Mouse (Mus musculus): ENCODE data around the gene Gpr161. TPM values are rescaled to one million over a fixed set of nuclear protein-coding genes. Genes with fewer than 3 reads are reported as not detected.

Gpr161 gene
- polyA plus RNA-seq, 1 experiment from 2014 or later, result 0.81 TPM

- peak overlapping the region; percentile 86 for H3K9ac ChIP-seq (ENCODE audit: low read depth, low read length)
- H3K4me3 ChIP-seq (ENCODE audit: low read length), result peak overlapping the region; percentile 72
- H3K9me3 ChIP-seq (ENCODE audit: control insufficient read depth, low read length), result no peaks in the 10 kb centered on the region
- H3K27ac ChIP-seq (ENCODE audit: low read length), result peak overlapping the region; percentile 83
- peak; percentile 92 for ATAC-seq
- H3K27me3 ChIP-seq (replicated peaks; ENCODE audit: control insufficient read depth, insufficient read depth, low read length), result no peaks in the 10 kb centered on the region
- H3K4me1 ChIP-seq (ENCODE audit: control insufficient read depth, insufficient read depth, low read length), result peaks cover 19% of the 10 kb centered on the region; the same call in 1 of the 2 replicates
- under 1% methylated on average over 46 of the region's 71 CpGs for WGBS
- H3K36me3 ChIP-seq (ENCODE audit: control insufficient read depth, insufficient read depth, low read length), result no peaks in the 10 kb centered on the region
- H3K4me2 ChIP-seq (ENCODE audit: low read depth, low read length), result peak overlapping the region; percentile 94
These were observed 14.0 kb upstream of the Gpr161 start for GRCm38 (mm10) chr1:165281351-165282221.

- Histone ChIP-seq H3K27me3 (replicated peaks; ENCODE audit: control insufficient read depth, insufficient read depth, low read length) (no peaks in the 10 kb centered on the region), H3K36me3 (ENCODE audit: control insufficient read depth, insufficient read depth, low read length) (no peaks in the 10 kb centered on the region), H3K27ac (ENCODE audit: low read length) (peak overlapping the region; percentile 83), H3K4me2 (ENCODE audit: low read depth, low read length) (peak overlapping the region; percentile 94), H3K9me3 (ENCODE audit: control insufficient read depth, low read length) (no peaks in the 10 kb centered on the region), H3K4me1 (ENCODE audit: control insufficient read depth, insufficient read depth, low read length) (peaks cover 19% of the 10 kb centered on the region; the same call in 1 of the 2 replicates), H3K4me3 (ENCODE audit: low read length) (peak overlapping the region; percentile 72), H3K9ac (ENCODE audit: low read depth, low read length) (peak overlapping the region; percentile 86)
- ATAC-seq, result peak; percentile 66
- 1% methylated on average over 35 of the region's 35 CpGs for WGBS
These were observed 13.2 kb upstream of the Gpr161 start for GRCm38 (mm10) chr1:165282222-165282966.

- WGBS, result 22% methylated on average over 7 of the region's 7 CpGs
- no peaks in the 10 kb centered on the region for H3K9me3 ChIP-seq (ENCODE audit: control insufficient read depth, low read length)
- H3K4me2 ChIP-seq (ENCODE audit: low read depth, low read length), result peak overlapping the region; percentile 94
- H3K27ac ChIP-seq (ENCODE audit: low read length), result no peak overlapping the region
- H3K4me1 ChIP-seq (ENCODE audit: control insufficient read depth, insufficient read depth, low read length), result peaks cover 19% of the 10 kb centered on the region; the same call in 1 of the 2 replicates
- H3K4me3 ChIP-seq (ENCODE audit: low read length), result peak overlapping the region; percentile 72
- H3K36me3 ChIP-seq (ENCODE audit: control insufficient read depth, insufficient read depth, low read length), result no peaks in the 10 kb centered on the region
- no peaks in the 10 kb centered on the region for H3K27me3 ChIP-seq (replicated peaks; ENCODE audit: control insufficient read depth, insufficient read depth, low read length)
- H3K9ac ChIP-seq (ENCODE audit: low read depth, low read length), result 0 out of 2 replicates have a peak overlapping the region, but pooled peaks have one; percentile 86
- no peak for ATAC-seq
These were observed 12.6 kb upstream of the Gpr161 start for GRCm38 (mm10) chr1:165282967-165283345.

- H3K27me3 ChIP-seq (replicated peaks; ENCODE audit: control insufficient read depth, insufficient read depth, low read length), result no peaks in the 10 kb centered on the region
- H3K4me3 ChIP-seq (ENCODE audit: low read length), result no peak overlapping the region
- no peaks in the 10 kb centered on the region for H3K9me3 ChIP-seq (ENCODE audit: control insufficient read depth, low read length)
- no peak overlapping the region for H3K9ac ChIP-seq (ENCODE audit: low read depth, low read length)
- no peaks in the 10 kb centered on the region for H3K36me3 ChIP-seq (ENCODE audit: control insufficient read depth, insufficient read depth, low read length)
- ATAC-seq, result no peak
- H3K4me2 ChIP-seq (ENCODE audit: low read depth, low read length), result no peak overlapping the region
- 74% methylated on average over 7 of the region's 7 CpGs for WGBS
- peaks cover 19% of the 10 kb centered on the region; the same call in 1 of the 2 replicates for H3K4me1 ChIP-seq (ENCODE audit: control insufficient read depth, insufficient read depth, low read length)
- no peak overlapping the region for H3K27ac ChIP-seq (ENCODE audit: low read length)
These were observed 11.5 kb upstream of the Gpr161 start for GRCm38 (mm10) chr1:165284096-165284495.

- ATAC-seq, result no peak
- H3K9ac ChIP-seq (ENCODE audit: low read depth, low read length), result no peak overlapping the region
- no peaks in the 10 kb centered on the region for H3K9me3 ChIP-seq (ENCODE audit: control insufficient read depth, low read length)
- no peak overlapping the region for H3K4me2 ChIP-seq (ENCODE audit: low read depth, low read length)
- H3K4me3 ChIP-seq (ENCODE audit: low read length), result no peak overlapping the region
- 94% methylated on average over 9 of the region's 9 CpGs for WGBS
- no peaks in the 10 kb centered on the region for H3K36me3 ChIP-seq (ENCODE audit: control insufficient read depth, insufficient read depth, low read length)
- peaks cover 8% of the 10 kb centered on the region; the same call in 1 of the 2 replicates for H3K4me1 ChIP-seq (ENCODE audit: control insufficient read depth, insufficient read depth, low read length)
- no peak overlapping the region for H3K27ac ChIP-seq (ENCODE audit: low read length)
- H3K27me3 ChIP-seq (replicated peaks; ENCODE audit: control insufficient read depth, insufficient read depth, low read length), result no peaks in the 10 kb centered on the region
These were observed 7.4 kb upstream of the Gpr161 start for GRCm38 (mm10) chr1:165288165-165288564.

GRCm38 (mm10) chr1:165289831-165290230, 5.8 kb upstream of the Gpr161 start:
- no peak for ATAC-seq
- 87% methylated on average over 4 of the region's 4 CpGs for WGBS
- Histone ChIP-seq H3K9ac (ENCODE audit: low read depth, low read length) (no peak overlapping the region), H3K4me3 (ENCODE audit: low read length) (no peak overlapping the region), H3K27me3 (replicated peaks; ENCODE audit: control insufficient read depth, insufficient read depth, low read length) (no peaks in the 10 kb centered on the region), H3K4me2 (ENCODE audit: low read depth, low read length) (no peak overlapping the region), H3K9me3 (ENCODE audit: control insufficient read depth, low read length) (no peaks in the 10 kb centered on the region), H3K36me3 (ENCODE audit: control insufficient read depth, insufficient read depth, low read length) (0 out of 2 replicates have a peak, but pooled peaks cover 2% of the 10 kb centered on the region), H3K4me1 (ENCODE audit: control insufficient read depth, insufficient read depth, low read length) (no peaks in the 10 kb centered on the region; the same call in 1 of the 2 replicates), H3K27ac (ENCODE audit: low read length) (no peak overlapping the region)

- Histone ChIP-seq H3K4me3 (ENCODE audit: low read length) (no peak overlapping the region), H3K27ac (ENCODE audit: low read length) (no peak overlapping the region), H3K4me2 (ENCODE audit: low read depth, low read length) (no peak overlapping the region), H3K9me3 (ENCODE audit: control insufficient read depth, low read length) (no peaks in the 10 kb centered on the region), H3K36me3 (ENCODE audit: control insufficient read depth, insufficient read depth, low read length) (0 out of 2 replicates have a peak, but pooled peaks cover 2% of the 10 kb centered on the region), H3K27me3 (replicated peaks; ENCODE audit: control insufficient read depth, insufficient read depth, low read length) (no peaks in the 10 kb centered on the region), H3K4me1 (ENCODE audit: control insufficient read depth, insufficient read depth, low read length) (no peaks in the 10 kb centered on the region; the same call in 1 of the 2 replicates), H3K9ac (ENCODE audit: low read depth, low read length) (no peak overlapping the region)
- 68% methylated on average over 6 of the region's 6 CpGs for WGBS
- no peak; the same call in 1 of the 2 replicates for ATAC-seq
These were observed 4.0 kb upstream of the Gpr161 start for GRCm38 (mm10) chr1:165291606-165292005.

- no peak overlapping the region for H3K4me3 ChIP-seq (ENCODE audit: low read length)
- no peak for ATAC-seq
- H3K27me3 ChIP-seq (replicated peaks; ENCODE audit: control insufficient read depth, insufficient read depth, low read length), result no peaks in the 10 kb centered on the region
- H3K27ac ChIP-seq (ENCODE audit: low read length), result no peak overlapping the region
- no peaks in the 10 kb centered on the region for H3K9me3 ChIP-seq (ENCODE audit: control insufficient read depth, low read length)
- H3K4me1 ChIP-seq (ENCODE audit: control insufficient read depth, insufficient read depth, low read length), result peaks cover 7% of the 10 kb centered on the region; the same call in 1 of the 2 replicates
- H3K4me2 ChIP-seq (ENCODE audit: low read depth, low read length), result no peak overlapping the region
- no peak overlapping the region for H3K9ac ChIP-seq (ENCODE audit: low read depth, low read length)
- H3K36me3 ChIP-seq (ENCODE audit: control insufficient read depth, insufficient read depth, low read length), result no peaks in the 10 kb centered on the region
- WGBS, result 55% methylated on average over 3 of the region's 3 CpGs
These were observed 5.5 kb downstream of the Gpr161 start for GRCm38 (mm10) chr1:165301108-165301507.

- no peaks in the 10 kb centered on the region for H3K27me3 ChIP-seq (replicated peaks; ENCODE audit: control insufficient read depth, insufficient read depth, low read length)
- ATAC-seq, result no peak
- no peak overlapping the region for H3K4me3 ChIP-seq (ENCODE audit: low read length)
- no peaks in the 10 kb centered on the region for H3K36me3 ChIP-seq (ENCODE audit: control insufficient read depth, insufficient read depth, low read length)
- H3K4me2 ChIP-seq (ENCODE audit: low read depth, low read length), result no peak overlapping the region
- H3K9ac ChIP-seq (ENCODE audit: low read depth, low read length), result no peak overlapping the region
- H3K9me3 ChIP-seq (ENCODE audit: control insufficient read depth, low read length), result no peaks in the 10 kb centered on the region
- WGBS, result 92% methylated on average over 2 of the region's 2 CpGs
- peaks cover 7% of the 10 kb centered on the region; the same call in 1 of the 2 replicates for H3K4me1 ChIP-seq (ENCODE audit: control insufficient read depth, insufficient read depth, low read length)
- H3K27ac ChIP-seq (ENCODE audit: low read length), result no peak overlapping the region
These were observed 6.0 kb downstream of the Gpr161 start for GRCm38 (mm10) chr1:165301567-165301966.

Measured in intestine, embryonic 16.5 days (tissue).